Mouse (Mus musculus) brain, embryonic 14.5 days (tissue): ENCODE data around the gene Trub2.

ENCODE experiments used
- CTCF ChIP-seq: fragments of 200-500 bp; IDR thresholded peaks from 2 replicates; pipeline ENCODE4 v1.5.1; 2012; ENCODE audit warnings: inconsistent platforms, mild to moderate bottlenecking, moderate library complexity, borderline replicate concordance; ENCODE audit not compliant: insufficient read depth, insufficient read length; ENCODE audit errors: extremely low read depth
- POLR2A ChIP-seq: fragments of 200-500 bp; IDR thresholded peaks from 2 replicates; pipeline ENCODE4 v1.6.1; 2012; ENCODE audit warnings: mild to moderate bottlenecking, inconsistent platforms, borderline replicate concordance; ENCODE audit not compliant: poor library complexity, insufficient read depth, insufficient read length, severe bottlenecking; ENCODE audit errors: extremely low read depth

- TF ChIP-seq CTCF: no peak
- no peak for TF ChIP-seq POLR2A
Measured at GRCm38 (mm10) chr2:29755693-29756092, 32.6 kb downstream of the Trub2 start.
